Mouse (Mus musculus): ENCODE measurements at regions not wholly inside any gene's neighbourhood (a gene's known extent, or its start where the extent isn't known, plus 50 kb on each side); places are given as distances from the start of the nearest gene placed in this dataset.
A peak's percentile ranks its signal among the peaks of the same experiment; 100 is the strongest.

DNA sequence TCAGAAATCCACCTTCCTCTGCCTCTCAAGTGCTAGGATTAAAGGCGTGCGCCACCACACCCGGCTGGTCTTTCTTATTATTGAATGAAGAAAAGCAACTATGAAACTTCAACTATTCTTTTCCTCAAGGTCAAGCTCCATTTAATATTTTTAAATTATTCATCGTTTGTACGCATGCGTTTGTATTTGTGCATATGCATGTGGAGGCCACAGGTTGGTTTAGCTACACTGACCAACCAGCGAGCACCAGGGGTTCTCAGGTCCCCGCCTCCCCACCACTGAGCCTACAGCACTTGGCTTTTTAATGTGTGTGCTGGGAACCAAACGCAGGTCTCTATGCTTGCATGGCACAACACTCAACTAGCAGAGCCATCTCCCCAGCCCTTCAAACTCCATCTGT lies 51.0 kb upstream of the Tmem252 start:
- DNase-seq (ENCODE audit: low spot score in 2 of 2), result no peak

GRCm38 (mm10) chr19:24622309-24622708 lies 51.5 kb upstream of the Tmem252 start:
- no peak for DNase-seq (ENCODE audit: low spot score in 2 of 2)

DNA sequence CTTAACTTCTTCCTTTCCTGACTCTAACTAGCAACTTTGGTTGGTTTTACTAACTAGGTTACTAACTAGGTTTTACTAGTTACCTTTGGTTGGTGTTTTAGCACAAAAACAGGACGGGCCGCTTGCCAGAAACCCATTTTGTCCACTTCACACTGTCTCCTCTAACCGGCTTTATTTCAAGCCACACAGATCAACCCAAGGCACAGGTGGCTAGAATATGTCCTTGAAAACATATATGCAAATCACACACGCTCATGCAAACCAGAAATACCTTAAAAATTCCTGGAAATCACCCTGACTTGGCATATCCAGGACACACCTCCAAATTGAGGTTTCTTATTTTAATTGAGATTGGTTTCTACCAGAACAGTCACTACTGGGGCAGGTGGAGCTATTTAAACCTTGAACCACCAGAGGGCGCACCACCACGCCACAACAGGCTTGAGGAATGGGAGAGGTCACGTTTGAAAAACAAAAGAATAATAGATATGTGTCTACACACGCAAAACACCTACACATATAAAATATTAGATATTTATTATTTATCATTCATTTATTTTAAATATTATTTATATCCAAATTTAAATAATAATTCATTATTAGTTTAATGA lies 52.1 kb upstream of the Tmem252 start:
- DNase-seq (ENCODE audit: low spot score in 2 of 2), result peak; percentile 22 to 24

GRCm38 (mm10) chr19:24615762-24616310 lies 58.0 kb upstream of the Tmem252 start:
- no peak for DNase-seq (ENCODE audit: low spot score in 2 of 2)

DNA sequence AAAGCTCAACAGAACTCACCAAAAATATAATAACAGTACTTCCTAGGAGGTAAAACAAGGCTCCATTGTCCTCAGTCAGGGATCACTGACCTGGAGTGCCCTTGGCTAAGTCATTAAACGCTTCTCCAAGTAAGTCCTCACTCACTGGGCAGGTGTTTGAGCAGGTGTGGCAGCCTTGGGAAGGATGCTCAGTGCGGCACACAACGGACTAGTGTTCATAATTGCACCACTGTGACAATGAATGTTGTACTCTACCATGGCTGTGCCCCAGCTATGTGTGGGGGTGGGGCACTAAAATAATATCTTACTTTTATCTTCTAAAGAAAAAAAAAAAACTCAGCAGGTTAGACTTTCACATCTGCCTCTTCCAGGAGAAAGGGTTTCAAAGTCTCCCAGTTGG lies 52.2 kb upstream of the Pip5k1b start:
- DNase-seq (ENCODE audit: low spot score in 2 of 2), result no peak

DNA sequence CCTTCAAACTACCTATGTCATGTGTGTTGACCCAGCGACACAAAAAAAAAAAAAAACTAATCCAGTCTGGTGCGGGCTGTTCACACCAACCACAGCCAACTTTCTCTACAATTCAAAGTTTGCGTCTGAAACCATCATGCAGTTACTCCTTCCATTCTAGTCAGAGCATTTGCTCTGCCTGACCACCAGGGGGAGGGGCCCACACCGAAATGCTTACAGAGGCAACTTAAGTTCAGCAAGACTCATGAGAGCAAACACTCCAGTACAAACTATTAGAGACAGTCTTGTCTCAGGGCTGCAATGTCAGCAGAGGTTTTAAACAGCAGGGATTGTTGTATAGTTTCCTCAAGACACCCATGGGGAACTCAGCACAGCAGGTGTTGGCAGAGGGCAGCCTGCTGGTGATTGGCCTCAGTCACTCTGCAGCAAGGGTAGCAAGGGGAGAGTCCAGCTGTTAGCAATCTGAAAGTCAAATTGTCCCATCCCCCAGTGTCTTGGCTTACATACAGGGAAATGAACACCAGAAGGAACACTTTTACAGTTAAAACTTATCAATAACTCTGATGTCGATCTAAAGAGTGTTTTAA lies 50.8 kb upstream of the Pip5k1b start:
- DNase-seq (ENCODE audit: low spot score in 2 of 2), result no peak

All from right cerebral cortex, postnatal 36 days (tissue).